Mouse (Mus musculus) heart, embryonic 16.5 days (tissue): ENCODE results near the gene Arhgap15. TPM values are rescaled to one million over a fixed set of nuclear protein-coding genes. Genes with fewer than 3 reads are reported as not detected.

Source experiments
- ATAC-seq: fragments of 200-750 bp; cut with Nextera tagmentation; replicated peaks from 2 replicates; pipeline ENCODE4 v1.8.0; 2017; ENCODE audit warnings: moderate number of reproducible peaks; ENCODE audit not compliant: insufficient read depth, low FRiP score; ENCODE audit errors: extremely low read depth
- H3K27ac ChIP-seq: fragments of 300-500 bp; sonication (generic); 2 replicates; pipeline ENCODE4 v1.5.1; 2014; ENCODE audit warnings: mild to moderate bottlenecking, low read length, control low read depth, moderate library complexity
- H3K27me3 ChIP-seq: fragments of 300-500 bp; sonication (generic); 2 replicates; pipeline ENCODE4 v1.6.1; 2014; ENCODE audit warnings: low read length, mixed read lengths; ENCODE audit not compliant: control insufficient read depth, insufficient read depth
- H3K36me3 ChIP-seq: fragments of 300-500 bp; sonication (generic); 2 replicates; pipeline ENCODE4 v1.6.1; 2014; ENCODE audit not compliant: control insufficient read depth, insufficient read depth
- H3K4me1 ChIP-seq: fragments of 300-500 bp; sonication (generic); 2 replicates; pipeline ENCODE4 v1.6.1; 2014; ENCODE audit warnings: low read length, mixed read lengths; ENCODE audit not compliant: control insufficient read depth, insufficient read depth
- H3K4me2 ChIP-seq: fragments of 300-500 bp; sonication (generic); 2 replicates; pipeline ENCODE4 v1.6.1; 2014; ENCODE audit warnings: low read depth, mild to moderate bottlenecking, control low read depth, low read length
- H3K4me3 ChIP-seq: fragments of 300-500 bp; sonication (generic); 2 replicates; pipeline ENCODE4 v1.5.1; 2014; ENCODE audit warnings: mild to moderate bottlenecking, control low read depth, low read length
- H3K9ac ChIP-seq: fragments of 300-500 bp; sonication (generic); 2 replicates; pipeline ENCODE4 v1.6.1; 2014; ENCODE audit warnings: low read length, control low read depth
- H3K9me3 ChIP-seq: fragments of 300-500 bp; sonication (generic); replicated peaks from 2 replicates; pipeline ENCODE4 v1.6.1; 2016; ENCODE audit warnings: low read length; ENCODE audit not compliant: control insufficient read depth
- WGBS: fragments of 180-500 bp; shearing (Covaris S2); extraction: QIAGEN DNeasy Blood & Tissue Kit; methylation state at CpG from one replicate; pipeline ENCODE4 v1.1.7; 2014; 5-methylcytosine and 5-hydroxymethylcytosine counted together
- polyA plus RNA-seq: library from polyadenylated mRNA; unstranded; fragments of >200 nt; fragmentation: Nextera tagmentation; extraction: Ambion mirVana; gene quantifications from 2 replicates; pipeline ENCODE4 v1.2.1, GENCODE M21; 2015

Gene Arhgap15
- polyA plus RNA-seq, 1 experiment from 2014 or later = 7.2 TPM

DNA sequence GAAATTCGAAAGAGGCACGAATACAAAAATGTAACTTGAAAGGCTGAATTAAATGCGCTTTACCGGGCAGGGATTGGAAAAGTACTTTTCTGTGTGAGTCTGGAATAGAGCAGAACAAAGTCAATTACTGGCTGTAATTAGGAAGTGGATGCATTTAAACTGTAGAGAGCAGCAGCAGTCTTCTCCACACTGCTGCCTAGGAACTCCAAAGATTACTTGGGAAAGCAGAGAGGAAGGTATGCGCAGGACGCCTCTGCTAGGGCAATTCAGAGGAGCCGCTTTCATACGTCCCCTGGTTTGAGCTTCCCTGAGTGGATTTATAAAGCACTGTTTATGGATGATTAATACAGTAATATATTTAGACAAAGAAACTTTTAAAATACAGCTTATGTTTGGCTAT lies 312.1 kb downstream of the Arhgap15 start:
- no peak overlapping the region for H3K4me2 ChIP-seq
- no peaks in the 10 kb centered on the region for H3K9me3 ChIP-seq
- WGBS = 68% methylated on average over 8 of the region's 8 CpGs
- no peak for ATAC-seq
- H3K9ac ChIP-seq = no peak overlapping the region
- no peaks in the 10 kb centered on the region for H3K36me3 ChIP-seq
- H3K4me3 ChIP-seq = no peak overlapping the region
- no peaks in the 10 kb centered on the region for H3K27me3 ChIP-seq
- H3K4me1 ChIP-seq = no peaks in the 10 kb centered on the region
- no peak overlapping the region for H3K27ac ChIP-seq

DNA sequence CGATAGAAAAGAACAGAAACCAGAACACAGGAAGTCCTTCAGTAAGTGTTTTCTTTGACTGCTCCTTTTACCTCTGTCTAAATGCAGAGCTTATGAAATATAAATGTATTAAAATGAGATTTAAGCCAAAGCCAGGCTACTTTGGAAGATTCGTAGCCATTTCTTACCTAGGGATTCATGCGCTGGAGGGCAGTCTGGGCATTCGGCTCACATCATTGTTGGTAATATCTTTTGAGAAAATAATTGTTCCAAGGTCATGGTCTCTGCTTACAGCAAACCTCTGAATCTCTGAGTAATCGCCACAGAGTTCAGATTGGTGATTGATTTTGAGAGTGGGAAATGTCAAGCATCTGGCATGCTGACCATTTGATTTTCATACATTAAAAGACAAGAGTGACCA lies 316.4 kb downstream of the Arhgap15 start:
- H3K4me1 ChIP-seq = no peaks in the 10 kb centered on the region
- no peak overlapping the region for H3K9ac ChIP-seq
- no peak for ATAC-seq
- H3K9me3 ChIP-seq = no peaks in the 10 kb centered on the region
- no peak overlapping the region for H3K4me3 ChIP-seq
- no peak overlapping the region for H3K4me2 ChIP-seq
- WGBS = 77% methylated on average over 5 of the region's 5 CpGs
- no peaks in the 10 kb centered on the region for H3K36me3 ChIP-seq
- no peak overlapping the region for H3K27ac ChIP-seq
- H3K27me3 ChIP-seq = no peaks in the 10 kb centered on the region

DNA sequence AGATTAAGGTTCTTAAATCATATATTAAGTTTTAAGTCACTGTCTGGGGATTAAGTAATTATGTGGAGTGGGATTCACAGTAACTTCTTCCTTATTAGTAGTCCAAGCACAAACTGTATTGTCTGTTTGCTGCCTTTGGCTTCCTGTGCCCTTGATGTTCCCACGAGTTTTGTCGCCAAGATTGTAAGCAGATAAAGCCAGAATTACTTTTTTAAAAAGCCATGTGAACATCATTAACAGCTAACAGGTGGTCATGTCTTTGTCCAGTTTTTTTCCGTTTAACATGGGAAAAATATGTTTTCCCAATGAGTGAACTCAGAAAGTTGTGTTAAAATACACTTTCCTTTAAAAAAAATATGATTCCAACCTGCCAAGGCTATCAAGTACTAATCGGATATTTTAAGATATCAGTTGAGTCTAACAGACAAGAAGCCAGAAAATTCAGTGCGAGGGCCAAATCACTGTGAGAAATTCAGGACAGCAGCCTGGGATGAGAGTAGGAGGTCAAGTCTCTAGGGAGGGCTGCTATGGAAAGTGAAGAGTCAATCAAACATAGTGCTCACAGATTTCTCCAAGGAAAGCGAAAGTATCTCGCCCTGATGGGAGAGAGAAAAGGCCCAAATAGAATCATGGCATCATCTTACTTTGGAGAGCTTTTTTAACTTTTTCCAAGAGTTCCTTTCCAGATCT lies 319.7 kb downstream of the Arhgap15 start:
- Histone ChIP-seq H3K36me3 (no peaks in the 10 kb centered on the region), H3K4me3 (no peak overlapping the region), H3K9ac (no peak overlapping the region), H3K4me1 (no peaks in the 10 kb centered on the region), H3K9me3 (no peaks in the 10 kb centered on the region), H3K27ac (no peak overlapping the region), H3K27me3 (no peaks in the 10 kb centered on the region), H3K4me2 (no peak overlapping the region)
- WGBS = 68% methylated on average over 7 of the region's 7 CpGs
- ATAC-seq = no peak

DNA sequence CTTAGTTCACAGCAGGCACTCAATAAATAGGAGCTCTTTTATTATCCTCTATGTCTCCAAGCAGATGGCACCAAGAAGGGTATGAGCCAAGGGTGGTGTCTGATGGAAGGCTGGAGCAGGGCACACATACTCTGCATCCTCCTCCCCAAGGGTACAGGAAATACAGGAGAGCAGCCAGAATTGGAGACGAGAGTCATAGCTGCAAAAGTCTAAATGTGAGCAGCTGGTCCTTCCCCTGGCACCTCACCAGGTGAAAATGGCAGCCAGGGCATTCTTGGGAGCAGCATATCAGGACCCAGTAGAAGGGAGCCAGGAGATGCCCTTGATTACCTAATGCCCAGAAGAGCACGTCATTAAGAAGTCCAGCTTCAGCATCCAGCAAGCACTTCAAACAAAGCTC lies 320.3 kb downstream of the Arhgap15 start:
- H3K36me3 ChIP-seq = no peaks in the 10 kb centered on the region
- H3K4me1 ChIP-seq = no peaks in the 10 kb centered on the region
- WGBS = 58% methylated on average over 2 of the region's 2 CpGs
- no peaks in the 10 kb centered on the region for H3K9me3 ChIP-seq
- no peak for ATAC-seq
- H3K27me3 ChIP-seq = no peaks in the 10 kb centered on the region
- no peak overlapping the region for H3K4me3 ChIP-seq
- H3K27ac ChIP-seq = no peak overlapping the region
- H3K9ac ChIP-seq = no peak overlapping the region
- H3K4me2 ChIP-seq = no peak overlapping the region

DNA sequence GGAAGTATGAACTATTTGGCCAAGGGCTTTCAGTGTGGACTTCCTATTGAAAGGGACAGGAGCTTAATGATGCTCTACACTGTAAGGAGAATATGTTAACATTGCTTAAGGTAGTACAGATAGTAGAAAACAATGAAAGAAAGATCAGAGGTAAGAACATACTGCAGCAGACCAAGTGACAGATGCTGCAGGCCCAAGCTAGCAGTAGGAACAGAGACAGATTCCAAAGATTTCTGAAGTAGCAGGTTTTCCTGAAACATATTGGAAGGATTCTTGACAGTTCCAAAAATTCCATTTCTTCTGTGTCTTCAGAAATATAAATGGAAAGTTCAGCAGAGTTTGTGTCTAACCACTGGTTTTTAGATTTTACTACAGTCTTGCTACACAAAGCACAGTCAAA lies 327.9 kb downstream of the Arhgap15 start:
- no peaks in the 10 kb centered on the region for H3K36me3 ChIP-seq
- H3K4me2 ChIP-seq = no peak overlapping the region
- H3K9ac ChIP-seq = no peak overlapping the region
- no peak overlapping the region for H3K27ac ChIP-seq
- H3K9me3 ChIP-seq = no peaks in the 10 kb centered on the region
- H3K27me3 ChIP-seq = no peaks in the 10 kb centered on the region
- H3K4me1 ChIP-seq = no peaks in the 10 kb centered on the region
- ATAC-seq = no peak
- H3K4me3 ChIP-seq = no peak overlapping the region

DNA sequence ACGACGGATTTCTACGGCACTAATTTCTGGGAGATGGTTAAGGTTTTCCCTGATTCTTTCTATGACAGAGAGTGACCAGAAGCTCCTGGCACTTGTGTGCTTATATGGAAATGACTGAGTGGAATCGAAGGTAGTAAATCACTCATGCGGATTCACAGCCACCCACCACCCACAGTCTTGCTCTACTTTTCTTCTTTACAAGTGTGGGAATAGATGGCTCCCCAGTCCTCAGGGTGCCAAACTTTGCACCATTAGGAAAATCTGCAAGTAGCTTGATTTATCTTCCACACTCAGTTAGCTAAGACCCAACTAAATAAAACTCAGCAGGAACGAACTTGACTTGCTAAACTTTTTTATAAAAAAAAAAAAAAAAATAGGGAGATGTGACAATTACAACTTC lies 331.9 kb downstream of the Arhgap15 start:
- 80% methylated on average over 6 of the region's 6 CpGs for WGBS
- no peaks in the 10 kb centered on the region for H3K9me3 ChIP-seq
- no peaks in the 10 kb centered on the region for H3K36me3 ChIP-seq
- no peaks in the 10 kb centered on the region for H3K4me1 ChIP-seq
- no peak overlapping the region for H3K4me3 ChIP-seq
- ATAC-seq = no peak
- H3K9ac ChIP-seq = no peak overlapping the region
- no peak overlapping the region for H3K4me2 ChIP-seq
- H3K27ac ChIP-seq = no peak overlapping the region
- no peaks in the 10 kb centered on the region for H3K27me3 ChIP-seq

DNA sequence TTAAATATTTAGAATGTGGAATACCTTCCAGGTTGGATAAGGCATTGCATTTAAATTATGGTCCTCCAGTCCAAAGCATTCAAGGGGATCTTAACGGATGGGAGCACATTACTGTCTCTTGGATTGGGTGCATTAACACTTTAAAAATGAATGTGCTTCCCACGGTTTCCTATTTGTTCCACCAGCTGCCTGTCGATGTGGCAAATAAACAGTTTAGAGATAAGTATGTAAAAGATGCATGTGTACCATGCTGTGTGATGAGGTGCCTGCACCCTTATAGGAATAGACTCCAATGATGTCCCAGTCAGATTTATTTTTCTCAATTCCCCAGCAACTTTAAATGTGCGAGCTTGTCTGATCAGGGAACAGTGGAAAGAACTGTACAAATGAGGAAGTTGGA lies 332.6 kb downstream of the Arhgap15 start:
- Histone ChIP-seq H3K9me3 (no peaks in the 10 kb centered on the region), H3K9ac (no peak overlapping the region), H3K4me2 (no peak overlapping the region), H3K4me3 (no peak overlapping the region), H3K27ac (no peak overlapping the region), H3K4me1 (no peaks in the 10 kb centered on the region), H3K36me3 (no peaks in the 10 kb centered on the region), H3K27me3 (no peaks in the 10 kb centered on the region)
- no peak for ATAC-seq
- 79% methylated on average over 4 of the region's 4 CpGs for WGBS

DNA sequence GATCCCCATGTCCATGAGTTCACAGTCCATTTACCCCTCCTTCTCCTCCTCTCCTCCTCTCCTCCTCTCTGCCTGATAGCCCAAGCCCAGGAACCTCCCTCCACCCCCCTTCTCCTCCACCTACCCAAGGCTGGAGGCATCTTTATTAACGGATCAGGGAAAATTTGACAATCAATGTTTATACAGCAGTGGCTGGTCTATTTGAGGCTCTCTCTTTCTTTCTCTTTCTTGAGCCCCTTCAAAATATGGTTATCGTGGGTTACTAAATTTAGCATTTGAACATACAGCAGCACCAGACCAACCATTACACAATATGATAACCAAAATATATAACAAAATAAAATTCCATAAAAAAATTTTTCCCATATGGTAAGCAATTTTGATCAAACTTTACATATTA lies 335.8 kb downstream of the Arhgap15 start:
- ATAC-seq = no peak
- Histone ChIP-seq H3K9me3 (no peaks in the 10 kb centered on the region), H3K36me3 (no peaks in the 10 kb centered on the region), H3K4me2 (no peak overlapping the region), H3K4me3 (no peak overlapping the region), H3K27ac (no peak overlapping the region), H3K9ac (no peak overlapping the region), H3K27me3 (no peaks in the 10 kb centered on the region), H3K4me1 (no peaks in the 10 kb centered on the region)
- WGBS = 41% methylated on average over 2 of the region's 2 CpGs

DNA sequence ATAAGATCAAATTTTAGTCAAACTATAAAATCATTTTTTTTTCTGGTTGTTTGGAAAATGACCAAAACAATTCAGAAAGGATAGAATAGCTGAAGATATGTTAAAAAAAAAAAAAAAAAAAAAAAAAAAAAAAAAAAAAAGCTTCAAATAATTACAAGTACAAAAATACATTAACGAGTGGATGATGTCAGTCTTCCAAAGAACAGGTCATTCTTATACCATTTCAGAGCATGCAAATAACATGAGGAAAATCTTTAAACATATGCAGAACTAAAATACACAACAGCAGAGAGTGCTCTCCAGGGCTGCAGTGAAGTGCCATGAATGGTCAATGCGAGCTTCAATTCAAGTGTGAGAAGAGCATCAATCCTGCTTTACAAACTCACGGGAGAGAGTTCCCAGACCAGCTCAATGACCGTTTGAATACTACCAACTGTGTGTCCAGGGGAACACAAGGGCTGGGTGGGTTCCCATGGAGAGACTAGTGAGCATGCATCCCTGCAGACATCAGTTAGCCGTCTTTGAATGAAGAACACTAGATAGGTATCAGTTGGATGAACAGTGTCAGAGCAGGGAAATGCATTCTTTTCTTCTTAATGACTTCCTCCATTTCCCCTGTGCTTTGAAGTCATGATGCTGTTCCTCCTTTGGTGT lies 337.9 kb downstream of the Arhgap15 start:
- Histone ChIP-seq H3K9ac (no peak overlapping the region), H3K4me1 (peaks cover 3% of the 10 kb centered on the region; the same call in 1 of the 2 replicates), H3K27ac (no peak overlapping the region), H3K9me3 (no peaks in the 10 kb centered on the region), H3K4me3 (no peak overlapping the region), H3K4me2 (no peak overlapping the region), H3K27me3 (no peaks in the 10 kb centered on the region), H3K36me3 (no peaks in the 10 kb centered on the region)
- 62% methylated on average over 5 of the region's 5 CpGs for WGBS
- no peak for ATAC-seq
